Mouse (Mus musculus) heart, embryonic 11.5 days (tissue): Measurements from ENCODE around the gene Gm10401. TPM values are rescaled to one million over a fixed set of nuclear protein-coding genes. Genes with fewer than 3 reads are reported as not detected.
"Not testable (repeated sequence)": the region's sequence is repeated elsewhere in the genome, so short reads cannot be mapped to it uniquely, and the experiment has no call there.

Experiments
- ATAC-seq: fragments of 200-750 bp; cut with Nextera tagmentation; replicated peaks from 2 replicates; pipeline ENCODE4 v1.8.0; 2017; ENCODE audit warnings: moderate library complexity; ENCODE audit not compliant: insufficient number of reproducible peaks, low FRiP score, low TSS enrichment
- H3K27ac ChIP-seq: fragments of 300-500 bp; sonication (generic); 2 replicates; pipeline ENCODE4 v1.5.1; 2014; ENCODE audit warnings: mild to moderate bottlenecking, low read depth, low read length
- H3K27me3 ChIP-seq: fragments of 300-500 bp; sonication (generic); 2 replicates; pipeline ENCODE4 v1.6.1; 2014; ENCODE audit warnings: mild to moderate bottlenecking, low read length, mixed read lengths; ENCODE audit not compliant: control insufficient read depth, insufficient read depth
- H3K36me3 ChIP-seq: fragments of 300-500 bp; sonication (generic); 2 replicates; pipeline ENCODE4 v1.6.1; 2014; ENCODE audit warnings: mild to moderate bottlenecking, low read length, moderate library complexity, mixed read lengths; ENCODE audit not compliant: control insufficient read depth, insufficient read depth
- H3K4me1 ChIP-seq: fragments of 300-500 bp; sonication (generic); 2 replicates; pipeline ENCODE4 v1.6.1; 2014; ENCODE audit warnings: low read length; ENCODE audit not compliant: control insufficient read depth, insufficient read depth
- H3K4me2 ChIP-seq: fragments of 300-500 bp; sonication (generic); 2 replicates; pipeline ENCODE4 v1.6.1; 2014; ENCODE audit warnings: mild to moderate bottlenecking, moderate library complexity
- H3K4me3 ChIP-seq: fragments of 300-500 bp; sonication (generic); 2 replicates; pipeline ENCODE4 v1.5.1; 2014; ENCODE audit warnings: low read depth, low read length
- H3K9ac ChIP-seq: fragments of 300-500 bp; sonication (generic); 2 replicates; pipeline ENCODE4 v1.6.1; 2014; ENCODE audit warnings: mild to moderate bottlenecking, low read depth, low read length, moderate library complexity
- H3K9me3 ChIP-seq: fragments of 300-500 bp; sonication (generic); replicated peaks from 2 replicates; pipeline ENCODE4 v1.6.1; 2016; ENCODE audit warnings: low read length; ENCODE audit not compliant: control insufficient read depth
- WGBS: fragments of 180-500 bp; shearing (Covaris S2); extraction: QIAGEN DNeasy Blood & Tissue Kit; methylation state at CpG from one replicate; pipeline ENCODE4 v1.1.7; 2014; ENCODE audit not compliant: insufficient replicate concordance; 5-methylcytosine and 5-hydroxymethylcytosine counted together
- polyA plus RNA-seq: library from polyadenylated mRNA; unstranded; fragments of >200 nt; fragmentation: Nextera tagmentation; extraction: Ambion mirVana; gene quantifications from 2 replicates; pipeline ENCODE4 v1.2.1, GENCODE M21; 2014

Gene Gm10401
- polyA plus RNA-seq, 1 experiment from 2014 or later, result 19.1 TPM

DNA sequence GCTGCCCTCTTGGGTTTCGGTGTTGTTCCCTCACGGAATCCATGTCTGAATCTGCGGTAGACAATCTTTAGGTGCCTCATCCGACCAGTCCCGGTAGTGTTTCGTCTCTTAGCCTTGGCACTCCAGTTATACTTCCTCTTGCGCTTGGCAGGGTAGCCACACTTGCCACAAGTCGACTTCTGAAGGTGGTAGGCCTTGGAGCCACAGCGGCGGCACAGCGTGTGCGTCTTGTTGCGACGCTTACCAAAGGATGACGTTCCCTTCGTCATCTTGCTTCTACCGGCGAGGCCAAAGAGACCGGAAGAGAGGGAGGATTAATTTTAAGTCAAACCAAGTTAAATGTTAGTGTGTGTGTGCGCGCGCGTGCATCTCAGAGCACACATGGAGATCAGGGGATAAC lies 5.2 kb upstream of the Gm10401 start:
- H3K27me3 ChIP-seq, H3K27ac ChIP-seq, ATAC-seq, H3K4me3 ChIP-seq, H3K4me2 ChIP-seq, H3K9me3 ChIP-seq, H3K9ac ChIP-seq, H3K4me1 ChIP-seq: not testable (repeated sequence)
- WGBS, result 95% methylated on average over 23 of the region's 23 CpGs
- H3K36me3 ChIP-seq, result peaks cover 19% of the 10 kb centered on the region

DNA sequence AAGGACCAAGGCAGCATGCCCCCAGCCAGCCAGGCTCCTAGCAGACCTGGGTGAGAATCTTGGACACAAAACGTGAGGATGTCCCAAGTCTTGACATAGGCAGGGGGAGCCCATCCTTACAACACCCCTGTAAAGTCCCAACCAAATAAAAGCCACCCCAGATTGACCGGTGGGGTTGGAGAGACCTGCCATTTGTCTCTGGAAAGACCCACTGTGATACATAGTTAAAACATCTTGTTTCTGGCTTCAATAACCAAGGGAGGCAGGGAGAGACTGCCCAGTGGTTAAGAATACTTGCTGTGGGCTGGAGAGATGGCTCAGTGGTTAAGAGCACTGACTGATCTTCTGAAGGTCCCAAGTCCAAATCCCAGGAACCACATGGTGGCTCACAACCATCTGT lies 4.1 kb upstream of the Gm10401 start:
- Histone ChIP-seq H3K4me3 (no peak overlapping the region), H3K9ac (no peak overlapping the region), H3K4me2 (no peak overlapping the region), H3K27me3 (no peaks in the 10 kb centered on the region), H3K9me3 (no peaks in the 10 kb centered on the region), H3K36me3 (peaks cover 18% of the 10 kb centered on the region), H3K4me1 (no peaks in the 10 kb centered on the region), H3K27ac (no peak overlapping the region)
- ATAC-seq, result no peak
- 94% methylated on average over 2 of the region's 2 CpGs for WGBS

DNA sequence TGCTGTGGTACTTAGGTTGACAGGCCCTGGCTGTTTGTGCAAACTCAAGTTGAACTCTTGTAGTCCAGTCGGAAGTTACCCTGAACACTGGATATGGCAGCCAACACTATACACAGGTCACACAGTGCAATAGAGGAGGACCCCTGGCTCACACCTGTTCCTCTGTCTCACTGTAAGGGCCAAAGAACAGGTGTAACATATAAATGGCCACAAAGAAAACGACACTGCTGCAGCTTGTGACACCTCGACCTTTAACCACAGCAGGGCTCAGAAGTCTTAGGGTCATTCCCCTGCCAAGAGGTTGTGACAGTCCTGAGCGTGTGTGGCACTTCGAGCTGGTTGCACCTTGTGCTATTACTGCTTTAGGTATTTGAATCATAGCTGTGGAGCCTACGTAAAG lies 2.4 kb upstream of the Gm10401 start:
- H3K4me1 ChIP-seq, result no peaks in the 10 kb centered on the region
- no peak overlapping the region for H3K4me3 ChIP-seq
- no peak overlapping the region for H3K9ac ChIP-seq
- WGBS, result 81% methylated on average over 6 of the region's 6 CpGs
- H3K27me3 ChIP-seq, result no peaks in the 10 kb centered on the region
- H3K36me3 ChIP-seq, result peaks cover 31% of the 10 kb centered on the region
- no peak for ATAC-seq
- H3K9me3 ChIP-seq, result no peaks in the 10 kb centered on the region
- no peak overlapping the region for H3K4me2 ChIP-seq
- no peak overlapping the region for H3K27ac ChIP-seq

DNA sequence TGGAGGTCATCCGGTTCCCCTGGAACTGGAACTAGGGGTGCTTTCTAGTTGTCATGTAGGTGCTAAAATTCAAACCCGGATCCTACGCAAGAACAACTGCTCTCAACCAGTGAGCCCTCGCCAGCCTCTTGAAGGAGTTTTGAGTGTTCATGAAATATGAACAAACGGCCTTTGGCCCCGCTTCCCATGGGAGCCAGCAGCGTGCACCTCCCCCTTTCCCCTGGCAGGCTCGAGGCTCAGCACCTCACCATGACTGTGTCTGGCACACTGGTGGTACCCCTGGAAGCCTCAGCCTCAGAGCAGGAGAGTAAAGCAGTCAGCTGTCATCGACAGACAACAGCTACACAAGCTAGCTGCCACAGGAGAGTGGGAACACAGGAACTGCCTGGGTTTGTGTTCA lies 1.9 kb upstream of the Gm10401 start:
- Histone ChIP-seq H3K4me3 (no peak overlapping the region), H3K36me3 (peaks cover 34% of the 10 kb centered on the region), H3K27me3 (no peaks in the 10 kb centered on the region), H3K4me1 (peaks cover 4% of the 10 kb centered on the region; the same call in 1 of the 2 replicates), H3K9me3 (no peaks in the 10 kb centered on the region), H3K27ac (no peak overlapping the region), H3K9ac (no peak overlapping the region), H3K4me2 (no peak overlapping the region)
- ATAC-seq, result no peak
- WGBS, result 88% methylated on average over 9 of the region's 9 CpGs

DNA sequence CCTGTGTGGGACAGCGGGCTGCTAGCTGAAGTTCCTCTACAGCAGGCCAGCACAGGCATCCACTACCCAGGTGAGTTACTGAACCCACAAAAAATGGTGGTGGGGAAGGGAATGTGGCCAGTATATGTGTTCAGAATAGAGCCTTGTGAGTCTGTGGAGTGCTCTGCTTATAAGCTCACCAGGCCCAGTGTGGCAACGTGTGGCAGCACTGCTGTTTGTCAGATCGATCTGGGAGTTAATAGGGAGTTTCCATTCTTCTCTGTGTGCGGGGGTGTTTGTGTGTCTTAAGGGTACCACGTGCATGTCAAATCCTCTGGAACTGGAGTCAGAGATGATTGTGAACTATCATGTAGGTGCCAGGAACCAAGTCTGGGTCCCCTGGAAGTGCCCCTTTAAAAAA lies 1.4 kb upstream of the Gm10401 start:
- peaks cover 36% of the 10 kb centered on the region for H3K36me3 ChIP-seq
- no peak overlapping the region for H3K27ac ChIP-seq
- WGBS, result 78% methylated on average over 5 of the region's 5 CpGs
- no peak for ATAC-seq
- no peak overlapping the region for H3K4me2 ChIP-seq
- H3K27me3 ChIP-seq, result no peaks in the 10 kb centered on the region
- no peak overlapping the region for H3K9ac ChIP-seq
- no peak overlapping the region for H3K4me3 ChIP-seq
- H3K4me1 ChIP-seq, result peaks cover 6% of the 10 kb centered on the region; the same call in 1 of the 2 replicates
- no peaks in the 10 kb centered on the region for H3K9me3 ChIP-seq

DNA sequence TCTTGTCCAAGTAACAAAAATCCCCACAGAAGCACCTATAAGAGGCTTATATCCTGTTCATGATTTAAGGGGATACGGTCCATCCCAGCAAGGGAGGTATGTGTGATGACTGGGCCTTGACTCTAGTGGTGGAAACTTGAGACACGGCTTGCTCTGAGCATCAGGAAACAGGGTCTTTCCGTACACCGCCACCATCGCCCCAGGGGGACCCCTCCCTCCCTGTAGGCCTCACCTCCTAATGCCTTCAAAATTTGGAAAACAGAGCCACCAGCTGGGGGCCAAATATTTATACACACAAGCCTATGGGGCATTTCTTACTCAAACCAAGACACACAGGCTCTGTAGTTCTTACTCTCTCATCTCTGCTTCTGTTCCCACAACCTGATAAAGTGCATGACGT lies 6.3 kb downstream of the Gm10401 start:
- no peak for ATAC-seq
- no peak overlapping the region for H3K4me3 ChIP-seq
- no peaks in the 10 kb centered on the region for H3K27me3 ChIP-seq
- no peak overlapping the region for H3K4me2 ChIP-seq
- no peak overlapping the region for H3K9ac ChIP-seq
- peaks cover 8% of the 10 kb centered on the region; the same call in 1 of the 2 replicates for H3K4me1 ChIP-seq
- H3K27ac ChIP-seq, result no peak overlapping the region
- H3K36me3 ChIP-seq, result peaks cover 46% of the 10 kb centered on the region
- H3K9me3 ChIP-seq, result no peaks in the 10 kb centered on the region; the same call in 1 of the 2 replicates
- WGBS, result 90% methylated on average over 6 of the region's 6 CpGs

DNA sequence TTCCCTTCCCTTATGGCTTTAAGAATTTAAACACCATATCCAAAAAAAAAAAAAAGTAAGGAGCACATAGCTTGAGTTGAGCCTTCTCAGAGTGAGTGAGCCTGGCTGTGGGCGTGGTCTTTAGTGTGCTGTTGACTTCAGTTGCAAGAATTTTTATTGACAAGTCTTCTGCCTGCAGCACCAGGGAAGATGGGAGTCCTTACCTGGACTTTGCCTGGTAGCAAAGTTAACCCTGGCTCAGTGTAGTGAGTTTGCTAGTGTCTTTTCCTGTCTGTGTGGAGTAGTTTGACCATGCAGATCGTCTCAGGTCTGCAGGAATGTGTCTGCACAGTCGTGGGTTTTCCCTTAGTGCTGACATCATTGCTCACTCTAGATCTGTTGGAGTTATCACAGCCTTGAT lies 7.1 kb downstream of the Gm10401 start:
- H3K9ac ChIP-seq, result no peak overlapping the region
- no peak overlapping the region for H3K4me3 ChIP-seq
- H3K27ac ChIP-seq, result no peak overlapping the region
- H3K4me1 ChIP-seq, result peaks cover 8% of the 10 kb centered on the region; the same call in 1 of the 2 replicates
- H3K4me2 ChIP-seq, result no peak overlapping the region
- H3K36me3 ChIP-seq, result peaks cover 46% of the 10 kb centered on the region
- 70% methylated on average over 3 of the region's 3 CpGs for WGBS
- H3K9me3 ChIP-seq, result no peaks in the 10 kb centered on the region; the same call in 1 of the 2 replicates
- H3K27me3 ChIP-seq, result no peaks in the 10 kb centered on the region
- ATAC-seq, result no peak

DNA sequence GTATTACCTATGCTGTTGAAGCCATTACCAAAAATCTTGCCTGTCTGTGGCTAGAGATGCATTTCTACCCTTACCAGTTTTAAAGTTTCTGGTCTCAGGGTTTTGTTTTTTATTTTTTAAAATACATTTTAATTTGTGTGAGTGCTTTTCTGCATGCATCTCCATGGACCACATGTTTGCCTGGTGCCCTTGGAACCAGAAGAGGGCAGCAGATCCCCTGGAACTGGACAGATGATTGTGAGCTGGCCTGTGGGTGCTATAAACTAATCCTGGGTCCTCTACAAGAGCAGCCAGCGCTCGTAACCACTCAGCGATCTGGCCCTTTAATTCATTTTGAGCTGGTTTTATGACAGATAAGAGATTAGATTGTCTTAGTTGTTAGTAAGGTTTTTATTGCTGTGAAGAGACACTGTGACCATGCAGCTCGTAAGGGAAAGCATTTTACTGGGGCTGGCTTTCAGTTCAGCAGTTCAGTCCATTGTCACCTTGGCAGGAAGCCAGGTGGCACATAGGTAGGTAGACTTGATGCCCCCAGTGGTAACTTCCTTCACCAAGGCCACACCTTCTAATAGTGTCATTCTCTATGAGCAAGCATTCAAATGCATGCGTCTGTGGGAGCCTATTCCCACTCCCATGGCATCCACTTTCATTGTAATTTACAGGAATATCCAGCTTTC lies 8.4 kb downstream of the Gm10401 start:
- H3K9me3 ChIP-seq, result no peaks in the 10 kb centered on the region; the same call in 1 of the 2 replicates
- H3K4me2 ChIP-seq, result no peak overlapping the region
- no peaks in the 10 kb centered on the region for H3K27me3 ChIP-seq
- H3K4me1 ChIP-seq, result peaks cover 2% of the 10 kb centered on the region; the same call in 1 of the 2 replicates
- ATAC-seq, result no peak
- H3K27ac ChIP-seq, result no peak overlapping the region
- H3K36me3 ChIP-seq, result peaks cover 41% of the 10 kb centered on the region
- H3K9ac ChIP-seq, result no peak overlapping the region
- WGBS, result 94% methylated on average over 5 of the region's 5 CpGs
- H3K4me3 ChIP-seq, result no peak overlapping the region

DNA sequence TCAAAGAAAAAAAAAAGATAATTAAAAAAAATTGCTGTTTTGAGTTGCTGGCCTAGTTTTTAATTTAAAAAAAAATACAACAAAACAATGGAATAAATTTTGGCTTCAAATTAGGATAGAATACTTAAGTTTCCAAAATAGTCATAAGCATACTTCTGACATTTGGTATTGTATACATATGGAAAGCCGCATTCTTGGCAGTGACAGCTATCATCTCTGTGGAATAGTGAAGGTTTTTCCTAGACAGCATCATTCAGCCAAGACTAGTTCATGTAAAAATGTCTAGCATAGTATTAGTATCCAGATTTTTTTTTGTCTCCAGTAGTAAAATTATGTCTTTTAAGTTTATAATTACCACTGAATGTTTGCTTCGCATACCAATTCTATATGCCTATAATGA lies 12.4 kb downstream of the Gm10401 start:
- Histone ChIP-seq H3K4me2 (no peak overlapping the region), H3K27ac (no peak overlapping the region), H3K27me3 (no peaks in the 10 kb centered on the region), H3K36me3 (peaks cover 49% of the 10 kb centered on the region), H3K4me3 (no peak overlapping the region), H3K9me3 (no peaks in the 10 kb centered on the region; the same call in 1 of the 2 replicates), H3K9ac (no peak overlapping the region), H3K4me1 (no peaks in the 10 kb centered on the region)
- no peak for ATAC-seq
- WGBS, result 97% methylated on average over 2 of the region's 2 CpGs
